8 mouse cellular contexts compared by ENCODE assay signal in genomic region chr5:144767106-144767798, GRCm38 (mm10). TPM values are rescaled to one million over a fixed set of nuclear protein-coding genes. Genes with fewer than 3 reads are reported as not detected.
DNase-seq lines count a peak whose midpoint lies in the region; ATAC-seq and TF ChIP-seq lines count a peak whose summit lies in the region.
"Not testable (repeated sequence)": the region's sequence is repeated elsewhere in the genome, so short reads cannot be mapped to it uniquely, and the experiment has no call there.

Gene Trrap, plus strand, starts transcription at chr5:144767732.

- DNase-seq in G1E (ENCODE audit: low spot score); frontal cortex, adult 2 months (ENCODE audit: extremely low spot score in 1 of 2, low spot score in 1 of 2); left cerebral cortex, postnatal 36 days (ENCODE audit: low spot score in 2 of 2): not testable (repeated sequence)
- peak; percentile 13 to 37 for DNase-seq in cerebellum, postnatal 25 days

- not testable (repeated sequence) for H3K9me3 ChIP-seq in G1E (replicated peaks); heart, embryonic 16.5 days (replicated peaks; ENCODE audit: control insufficient read depth, low read length); intestine, postnatal 0 days (ENCODE audit: control insufficient read depth)

- H3K9ac ChIP-seq in heart, embryonic 16.5 days (ENCODE audit: low read length) = peak within 1 kb of the TSS; percentile 96
- peak within 1 kb of the TSS; percentile 89 for H3K9ac ChIP-seq in intestine, postnatal 0 days (ENCODE audit: low read depth, low read length)

- peaks cover 29% of the 10 kb centered on the region for H3K79me2 ChIP-seq in macrophage (ENCODE audit: inconsistent target)

- not testable (repeated sequence) for TF ChIP-seq CTCF in G1E (IDR thresholded peaks at IDR 0.05; ENCODE audit: low read depth, low read length); intestine, postnatal 0 days (IDR thresholded peaks at IDR 0.05; ENCODE audit: low read depth)

- peak within 1 kb of the TSS; percentile 99 for H3K4me3 ChIP-seq in G1E (ENCODE audit: low read depth, low read length)
- H3K4me3 ChIP-seq in heart, embryonic 16.5 days (ENCODE audit: low read length) = peak within 1 kb of the TSS; percentile 92
- H3K4me3 ChIP-seq in intestine, postnatal 0 days (ENCODE audit: low read depth, low read length) = peak within 1 kb of the TSS; percentile 92
- peak within 1 kb of the TSS; percentile 80 for H3K4me3 ChIP-seq in macrophage (ENCODE audit: inconsistent target)

- 76% methylated on average over 14 of the region's 15 CpGs for WGBS in heart, embryonic 16.5 days
- 75% methylated on average over 14 of the region's 15 CpGs for WGBS in intestine, postnatal 0 days
- 92% methylated on average over 9 of the region's 15 CpGs for WGBS in macrophage (ENCODE audit: missing documents)

- peak within 1 kb of the TSS; percentile 69 for H3K4me2 ChIP-seq in heart, embryonic 16.5 days (ENCODE audit: low read depth, low read length)
- H3K4me2 ChIP-seq in intestine, postnatal 0 days (replicated peaks; ENCODE audit: low read depth) = peak within 1 kb of the TSS; percentile 80

- H3K27me3 ChIP-seq in G1E (ENCODE audit: insufficient read depth, low read length); heart, embryonic 16.5 days (ENCODE audit: control insufficient read depth, insufficient read depth, low read length); intestine, postnatal 0 days (replicated peaks; ENCODE audit: control insufficient read depth, insufficient read depth, low read length): not testable (repeated sequence)

- intact Hi-C loops in left cerebral cortex, postnatal 36 days (cut with DNase I) = not testable (repeated sequence)

- peak within 1 kb of the TSS; percentile 97 for H3K27ac ChIP-seq in heart, embryonic 16.5 days (ENCODE audit: low read length)
- peak within 1 kb of the TSS; percentile 93 for H3K27ac ChIP-seq in intestine, postnatal 0 days (ENCODE audit: low read depth, low read length)
- peak within 1 kb of the TSS; percentile 55 for H3K27ac ChIP-seq in macrophage

- ATAC-seq in G1E (ENCODE audit: extremely low read depth, insufficient number of reproducible peaks, low FRiP score, poor library complexity, severe bottlenecking); neutrophil, adult 5-6 weeks (ENCODE audit: extremely low read depth, insufficient number of reproducible peaks, low FRiP score, poor library complexity, severe bottlenecking): not testable (repeated sequence)
- ATAC-seq in heart, embryonic 16.5 days (replicated peaks; ENCODE audit: extremely low read depth, insufficient read depth, low FRiP score) = peak; percentile 21; the same call in 1 of the 2 replicates
- peak; percentile 9; the same call in 1 of the 2 replicates for ATAC-seq in intestine, postnatal 0 days

- H3K36me3 ChIP-seq in G1E (replicated peaks) = peaks cover 28% of the 10 kb centered on the region
- peaks cover 10% of the 10 kb centered on the region; the same call in 1 of the 2 replicates for H3K36me3 ChIP-seq in heart, embryonic 16.5 days (ENCODE audit: control insufficient read depth, insufficient read depth)
- peaks cover 12% of the 10 kb centered on the region for H3K36me3 ChIP-seq in intestine, postnatal 0 days (ENCODE audit: control insufficient read depth, insufficient read depth)
- H3K36me3 ChIP-seq in macrophage (ENCODE audit: inconsistent target) = not testable (repeated sequence)

- H3K4me1 ChIP-seq in G1E (ENCODE audit: insufficient read depth, low read depth, low read length) = peaks cover 28% of the 10 kb centered on the region
- H3K4me1 ChIP-seq in heart, embryonic 16.5 days (ENCODE audit: control insufficient read depth, insufficient read depth, low read length) = peaks cover 13% of the 10 kb centered on the region
- H3K4me1 ChIP-seq in intestine, postnatal 0 days (replicated peaks; ENCODE audit: control insufficient read depth, insufficient read depth, low read length) = not testable (repeated sequence)

RNA-seq across cellular contexts. Expression of gene Trrap, which starts in this region (rescaled TPM):
- total RNA-seq in G1E (2014; fragmentation: Nextera tagmentation) = 152 and 160 TPM in 2 replicates
- 41.2 and 42.9 TPM in 2 replicates for total RNA-seq in G1E (2017)
- 34.4 and 49.8 TPM in 2 replicates for polyA plus RNA-seq in G1E (2012)
- polyA plus RNA-seq in frontal cortex, adult 2 months (2012; rRNA removed) = 171 and 174 TPM in 2 replicates
- polyA plus RNA-seq in heart, embryonic 16.5 days (2015; fragmentation: Nextera tagmentation; extraction: Ambion mirVana) = 43.8 and 47.2 TPM in 2 replicates
- 20.0 and 24.3 TPM in 2 replicates for polyA plus RNA-seq in intestine, postnatal 0 days (2015; fragmentation: Nextera tagmentation; extraction: Ambion mirVana)
- total RNA-seq in left cerebral cortex, postnatal 36 days (2021) = 100 to 1,000 TPM; 135 to 196 TPM
- 100 to 1,000 TPM; 124 to 522 (median 316) TPM for total RNA-seq in macrophage (2018; cell fraction: chromatin; rRNA removed)
- 10 to 100 TPM; 29.4 to 68.5 (median 53.9) TPM for total RNA-seq in macrophage (2018; cell fraction: cytosol; rRNA removed)
- total RNA-seq in macrophage (2018; cell fraction: nucleus; rRNA removed) = 100 to 1,000 TPM in 23 of 26 experiments, 10 to 100 TPM in 3; 88.3 to 235 (median 172) TPM
- 29.3 to 43.3 TPM (median 34.3 TPM) in 3 replicates for polyA plus RNA-seq in macrophage (2018)
- 80.4 and 88.1 TPM in 2 replicates for total RNA-seq in neutrophil, adult 5-6 weeks (2017)
